Mouse (Mus musculus) brain, embryonic 18.5 days (tissue): ENCODE results near the gene Ispd.
A peak's percentile ranks its signal among the peaks of the same experiment; 100 is the strongest.

Experiments used
- DNase-seq: peaks from one replicate; pipeline ENCODE4 v3.0.0-alpha.2; 2012; ENCODE audit warnings: low read depth, low spot score

Ispd gene

DNA sequence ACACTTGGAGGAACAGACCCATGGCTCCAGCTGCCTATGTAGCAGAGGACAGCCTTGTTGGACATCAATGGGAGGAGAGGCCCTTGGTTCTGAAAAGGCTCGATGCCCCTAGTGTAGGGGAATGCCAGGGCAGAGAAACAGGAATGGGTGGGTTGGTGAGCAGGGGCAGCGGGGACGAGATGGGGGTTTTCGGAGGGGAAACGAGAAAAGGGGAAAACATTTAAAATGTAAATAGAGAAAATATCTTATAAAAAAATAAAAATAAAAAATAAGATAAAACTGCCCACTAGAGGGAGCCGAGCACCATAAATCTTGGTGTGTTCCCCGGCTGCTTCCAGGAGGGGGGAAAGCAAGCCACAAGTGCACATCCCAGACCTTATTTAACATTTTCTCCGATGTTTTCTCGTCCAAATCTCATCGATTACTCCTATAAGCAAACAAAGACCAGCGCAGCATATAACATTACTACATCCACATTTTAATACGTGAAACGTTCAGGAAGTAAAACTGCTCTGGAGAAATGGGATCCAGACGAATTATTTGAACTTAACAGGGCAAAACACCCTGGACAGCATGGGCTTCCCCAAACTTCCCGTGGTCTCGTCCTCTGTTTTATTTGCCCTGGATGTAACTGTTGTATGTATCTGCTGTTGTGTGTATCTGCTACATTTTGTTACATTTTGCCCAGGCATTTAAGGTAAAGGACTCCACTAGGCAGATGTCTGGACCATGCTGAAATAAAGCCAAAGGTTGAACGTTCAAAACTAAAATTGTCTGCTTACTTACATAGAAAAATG, 332.8 kb downstream of the Ispd start:
- peak; percentile 30 for DNase-seq

DNA sequence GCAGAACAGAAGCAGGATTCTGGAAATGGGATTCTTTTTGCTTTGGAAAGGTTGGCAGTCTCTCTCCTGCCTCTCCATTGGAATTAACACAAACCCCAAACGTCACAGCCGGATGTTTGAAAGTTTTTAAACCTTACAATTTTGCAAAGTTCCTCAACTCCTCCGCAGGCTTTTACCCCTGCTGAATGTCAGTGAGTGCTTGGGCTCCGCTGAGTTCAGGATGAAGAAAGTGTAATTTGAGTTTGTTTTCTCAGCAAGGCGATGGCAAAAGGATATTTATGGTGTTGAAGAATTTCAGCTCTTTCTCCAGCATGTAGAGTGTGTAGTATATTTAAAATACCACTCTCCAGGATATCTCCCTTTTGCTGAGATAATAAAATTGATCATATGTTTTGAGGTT, 336.3 kb downstream of the Ispd start:
- DNase-seq = no peak

DNA sequence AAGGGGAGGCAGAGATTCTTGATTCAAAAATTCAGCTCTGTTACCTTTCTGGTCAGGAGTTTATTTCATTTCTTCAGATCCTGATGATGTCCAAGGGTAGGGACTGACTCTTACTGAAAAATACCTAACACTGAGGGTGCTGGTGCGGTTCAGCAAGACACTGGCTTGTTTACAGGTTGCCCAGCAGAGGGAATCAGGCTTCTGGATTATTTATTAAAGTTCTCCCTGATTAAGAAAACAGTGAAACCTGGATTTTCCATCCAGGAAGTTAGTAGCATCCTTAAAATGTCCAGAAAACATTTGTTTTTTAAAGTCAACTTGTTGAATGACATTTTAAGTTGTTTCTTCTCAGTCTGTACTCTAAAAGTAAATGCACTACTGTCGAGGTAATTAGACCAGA, 337.2 kb downstream of the Ispd start:
- DNase-seq = no peak

DNA sequence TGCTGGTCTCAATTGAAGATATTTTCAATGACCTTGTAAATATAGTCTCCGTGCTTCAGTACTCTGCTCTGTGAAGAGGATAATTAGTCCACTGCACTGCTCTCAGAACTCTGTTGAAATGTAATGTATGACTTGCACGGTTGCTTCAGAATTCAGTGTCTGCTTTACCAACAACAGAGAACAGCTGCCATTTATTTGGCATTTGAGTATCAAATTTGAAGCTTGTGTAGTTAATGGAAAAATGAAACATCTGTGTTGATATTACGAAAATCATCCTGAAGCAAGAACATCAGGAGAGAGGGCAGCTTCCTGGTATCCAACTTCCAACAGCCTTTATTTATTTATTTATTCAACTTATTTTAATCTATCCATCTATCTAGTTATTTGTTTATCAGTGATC, 337.8 kb downstream of the Ispd start:
- no peak for DNase-seq

DNA sequence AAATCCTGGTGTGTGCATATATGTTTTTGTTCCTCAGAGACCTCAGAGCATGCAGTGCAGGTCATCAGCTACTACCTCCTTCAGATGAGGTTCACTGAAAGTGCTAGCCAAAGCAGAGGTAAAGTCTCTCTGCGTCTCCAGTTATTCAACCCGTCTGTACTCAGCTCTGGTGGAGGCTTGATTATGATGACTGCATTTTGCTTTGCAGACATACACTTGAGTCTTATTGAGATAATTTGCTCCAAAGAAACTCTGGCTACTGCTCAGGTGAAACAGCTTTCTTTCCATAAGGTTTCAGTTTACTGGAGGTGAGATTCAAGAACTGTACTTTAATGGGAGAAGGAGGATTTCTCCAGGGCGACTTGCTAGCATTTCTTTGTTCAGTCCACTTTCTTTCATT, 339.5 kb downstream of the Ispd start:
- DNase-seq = no peak

DNA sequence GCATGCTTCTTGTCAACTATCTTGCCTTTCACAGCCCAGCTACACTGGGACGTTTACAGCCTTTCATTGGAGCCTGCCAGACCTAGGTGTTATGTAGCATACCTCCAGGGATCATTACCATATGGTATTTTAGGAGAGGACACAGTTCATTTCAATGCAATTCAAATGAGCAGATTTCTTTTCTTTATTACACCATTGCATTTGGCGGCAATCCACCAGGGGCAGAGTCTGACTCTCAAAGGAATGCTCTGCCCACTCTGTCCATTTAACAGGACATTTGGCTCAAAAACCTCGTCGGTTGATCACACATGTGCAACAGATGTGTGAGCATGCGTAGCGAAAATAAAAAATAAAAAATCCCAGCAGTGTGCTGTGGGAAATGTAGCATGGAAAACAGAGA, 340.0 kb downstream of the Ispd start:
- no peak for DNase-seq

DNA sequence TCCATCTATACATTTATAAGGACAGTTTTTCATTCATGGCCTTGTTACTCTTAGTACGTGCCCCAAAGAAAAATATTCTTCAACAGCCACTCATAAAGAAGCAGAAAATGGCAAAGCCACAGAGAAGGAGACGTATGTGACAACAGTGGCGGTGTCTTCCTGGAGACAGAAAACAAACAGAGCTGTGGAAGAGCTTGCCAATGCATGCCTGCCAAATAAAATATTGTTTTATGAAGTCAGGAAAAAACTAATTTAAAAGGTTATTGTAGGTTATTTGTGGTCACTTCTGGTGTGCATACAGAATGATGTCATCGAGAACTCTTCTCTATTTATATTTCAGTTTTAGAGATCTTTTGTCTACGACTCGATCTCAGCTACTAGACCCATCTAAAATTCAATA, 341.5 kb downstream of the Ispd start:
- no peak for DNase-seq

DNA sequence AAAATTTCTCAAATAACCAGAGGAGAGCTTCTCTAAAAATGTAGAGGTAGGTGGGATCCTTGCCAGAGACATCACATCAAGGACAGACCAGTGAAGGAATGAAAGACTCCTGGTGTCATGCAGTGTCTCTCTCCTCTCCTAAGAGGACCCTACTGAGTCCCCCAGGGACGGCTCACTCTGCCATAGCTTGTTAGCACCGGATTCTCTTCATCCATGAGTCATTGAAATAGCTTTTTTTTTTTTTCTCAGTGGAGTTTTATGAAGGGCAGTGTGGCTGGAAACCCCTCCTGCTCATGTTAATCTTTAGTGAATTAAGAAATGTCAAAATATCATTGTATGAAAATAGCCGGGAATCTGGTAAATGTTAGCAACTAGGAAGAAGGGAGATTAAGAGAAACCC, 342.1 kb downstream of the Ispd start:
- DNase-seq = no peak

DNA sequence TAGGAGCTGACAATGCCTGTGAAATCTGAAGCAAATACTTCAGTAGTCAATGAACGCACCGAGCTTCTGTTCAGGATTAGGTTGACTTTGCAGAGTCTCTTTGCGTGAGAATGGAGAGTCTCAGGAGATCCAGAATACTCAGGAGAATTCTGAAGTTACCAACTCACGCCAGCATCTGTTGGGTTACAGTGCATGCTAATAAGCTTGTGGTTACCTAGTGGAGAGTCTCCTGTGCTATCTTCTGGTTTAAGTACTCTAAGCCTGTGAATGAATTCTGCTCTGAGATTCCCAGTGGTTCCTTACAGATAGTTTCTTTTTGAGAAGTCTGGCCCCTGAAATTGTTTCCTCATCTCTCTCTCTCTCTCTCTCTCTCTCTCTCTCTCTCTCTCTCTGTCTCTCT, 343.0 kb downstream of the Ispd start:
- DNase-seq = no peak

DNA sequence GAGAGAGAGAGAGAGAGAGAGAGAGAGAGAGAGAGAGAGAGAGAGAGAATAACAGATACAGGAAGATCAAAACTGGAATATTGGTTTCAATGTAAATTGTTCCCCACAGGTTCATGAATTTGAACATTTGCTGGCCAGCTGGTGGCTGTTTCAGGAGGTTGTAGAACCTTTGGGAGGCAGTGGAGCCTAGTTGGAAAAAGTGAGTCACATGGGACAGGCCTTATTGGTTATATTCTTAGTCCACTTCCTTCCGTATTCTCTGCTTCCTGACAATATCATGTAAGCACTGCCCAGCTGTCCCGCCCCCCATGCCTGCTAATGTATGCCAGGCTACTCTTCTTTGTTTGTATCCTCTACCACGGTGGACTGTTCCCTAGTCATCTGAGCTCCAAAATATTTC, 344.0 kb downstream of the Ispd start:
- DNase-seq = no peak

DNA sequence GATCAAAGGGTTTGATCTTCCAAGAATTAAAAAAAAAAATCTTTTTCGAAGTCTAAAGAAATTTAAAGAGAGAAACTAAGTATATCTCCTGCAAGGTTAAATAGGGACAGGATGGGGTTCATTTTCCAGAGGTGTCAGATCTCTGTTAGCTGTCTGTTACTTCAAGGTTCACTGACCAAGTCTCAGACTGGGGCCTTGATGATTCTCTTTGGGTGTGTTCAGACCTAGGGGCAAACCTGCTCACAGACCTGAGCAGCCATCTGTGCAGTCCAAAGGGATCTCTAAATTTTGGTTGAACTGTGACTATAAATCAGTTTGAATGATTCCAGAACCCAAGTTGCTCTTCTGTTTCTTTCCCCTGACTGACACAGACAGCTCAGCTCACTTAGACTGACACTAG, 344.8 kb downstream of the Ispd start:
- no peak for DNase-seq

DNA sequence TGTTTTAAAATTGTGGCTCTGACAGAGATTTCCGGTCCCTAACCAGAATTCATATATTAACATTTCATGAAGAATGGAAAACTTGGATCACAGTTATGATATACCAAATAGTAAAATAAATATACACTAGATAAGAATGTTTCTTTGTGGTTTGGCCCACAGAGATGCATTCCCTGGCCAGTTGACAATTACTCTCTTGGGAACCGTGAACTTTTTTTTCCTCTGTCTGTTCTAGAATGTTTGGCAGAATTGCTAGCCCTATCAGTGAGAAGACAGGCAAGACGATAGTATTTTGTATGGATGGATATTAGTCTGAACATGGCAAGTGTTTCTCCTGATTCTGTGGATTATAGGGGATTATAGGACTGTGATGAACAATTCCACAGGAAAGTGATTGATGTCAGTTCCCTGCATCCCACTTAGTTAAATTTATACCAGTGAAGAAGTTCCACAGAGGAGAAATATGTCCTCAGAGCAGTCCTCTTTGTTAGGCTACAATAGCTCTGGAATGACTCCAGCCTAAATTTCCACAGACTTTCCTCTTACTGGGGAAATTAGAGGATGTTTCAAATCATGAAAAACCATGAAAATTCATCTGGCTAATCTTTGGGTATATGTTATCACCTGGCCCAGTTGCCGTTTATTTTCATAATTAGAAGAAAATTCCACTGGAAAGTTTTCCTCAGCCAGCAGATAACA, 352.6 kb downstream of the Ispd start:
- no peak for DNase-seq
